Mouse (Mus musculus): ENCODE results near the gene Olfr5.
"Not testable (repeated sequence)": the region's sequence is repeated elsewhere in the genome, so short reads cannot be mapped to it uniquely, and the experiment has no call there.

Gene Olfr5

GRCm38 (mm10) chr7:6486841-6487240, at the start of gene Olfr5:
Gene Olfr5, minus strand, starts transcription at chr7:6486941.
- DNase-seq (ENCODE audit: low read depth, low spot score): no peak

DNA sequence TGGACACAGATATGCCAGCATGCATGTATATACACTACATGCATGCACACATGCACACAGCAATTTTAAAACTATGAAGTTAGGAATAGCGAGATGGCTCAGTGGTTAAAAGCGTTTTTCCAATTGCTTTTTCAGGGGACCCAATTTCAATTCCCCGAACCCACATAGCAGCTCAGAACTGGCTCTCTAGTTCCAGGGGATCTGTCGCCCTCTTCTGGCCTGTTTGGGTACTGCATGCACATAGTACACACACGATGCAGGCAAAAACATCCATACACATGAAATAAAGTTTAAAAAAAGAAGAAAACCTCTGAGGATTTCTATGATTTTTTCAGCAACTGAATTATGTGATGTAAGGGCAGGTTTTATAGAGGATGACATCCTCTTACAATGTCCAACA, 39.4 kb upstream of the Olfr5 start:
- no peak for DNase-seq (ENCODE audit: low read depth, low spot score)

- DNase-seq (ENCODE audit: low read depth, low spot score): no peak
Measured at GRCm38 (mm10) chr7:6525001-6525400, 38.3 kb upstream of the Olfr5 start.

DNA sequence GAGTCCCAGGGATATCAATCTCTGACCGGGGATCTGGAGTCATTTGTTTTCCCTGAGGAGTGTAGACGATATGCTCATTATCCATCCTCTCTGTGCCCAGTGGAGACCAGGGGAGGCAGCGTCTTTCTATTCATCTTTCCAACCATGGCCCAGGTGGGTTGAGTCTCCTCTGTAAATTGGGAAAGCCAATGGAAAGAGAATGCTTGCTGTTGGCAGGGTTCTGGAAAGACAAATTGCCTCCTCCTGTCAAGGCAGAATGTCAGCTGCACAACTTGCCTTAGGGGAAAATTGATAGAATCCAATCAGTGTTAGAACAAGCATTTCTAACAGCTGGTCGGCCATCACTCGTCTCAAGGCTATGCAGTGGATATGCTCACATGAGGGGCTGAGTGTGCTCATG, 36.1 kb upstream of the Olfr5 start, which contains the start of gene Olfr1349:
Olfr1349 (minus strand) TSS at position 101 of the 400 bp plus-strand sequence.
- DNase-seq (ENCODE audit: low read depth, low spot score): no peak

- DNase-seq (ENCODE audit: low read depth, low spot score): no peak
Measured at GRCm38 (mm10) chr7:6521666-6522065, 34.9 kb upstream of the Olfr5 start.

DNA sequence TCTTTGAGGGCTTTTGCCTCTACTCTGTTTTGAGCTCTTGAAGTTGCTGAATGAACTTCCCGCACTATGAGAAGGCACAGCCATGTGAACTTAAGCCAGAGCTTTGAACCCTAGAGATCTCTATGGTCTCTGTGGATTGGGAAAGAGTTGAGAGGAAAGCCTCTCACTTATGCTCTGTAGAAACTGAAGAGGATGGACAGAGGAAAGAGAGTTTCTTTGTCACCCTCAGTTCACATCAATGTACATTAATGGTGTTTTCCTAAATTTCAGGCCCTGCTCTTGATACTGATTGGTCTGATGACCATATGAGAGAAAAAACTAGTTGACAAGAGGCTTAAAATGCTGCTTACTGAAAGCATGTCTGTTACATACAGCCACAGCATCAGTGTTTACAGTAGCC, 21.9 kb upstream of the Olfr5 start, which contains the start of gene Olfr1348:
Olfr1348 (minus strand) TSS at position 101 of the 400 bp plus-strand sequence.
- DNase-seq (ENCODE audit: low read depth, low spot score): no peak

DNA sequence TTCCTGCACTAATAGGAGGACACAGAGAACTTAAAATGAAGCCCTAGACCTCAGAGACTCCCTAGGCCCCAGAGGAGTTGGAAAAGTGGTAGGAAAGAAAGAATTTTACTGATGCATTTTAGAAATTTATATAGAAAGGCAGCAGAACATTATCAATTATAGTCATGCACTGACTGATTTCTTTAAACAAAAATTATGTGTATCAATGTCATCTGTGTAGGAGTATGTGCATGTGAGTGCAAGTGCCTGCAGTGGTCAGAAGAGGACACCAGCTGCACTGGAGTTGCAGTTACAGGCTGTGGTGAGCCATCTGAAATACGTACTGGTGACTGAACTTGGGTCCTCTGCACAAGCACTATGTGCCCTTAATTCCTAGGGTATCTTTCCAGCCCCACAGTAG, 12.9 kb upstream of the Olfr5 start, which contains the start of gene Olfr1347:
Olfr1347 (minus strand) TSS at position 101 of the 400 bp plus-strand sequence.
- DNase-seq (ENCODE audit: low read depth, low spot score): no peak

DNA sequence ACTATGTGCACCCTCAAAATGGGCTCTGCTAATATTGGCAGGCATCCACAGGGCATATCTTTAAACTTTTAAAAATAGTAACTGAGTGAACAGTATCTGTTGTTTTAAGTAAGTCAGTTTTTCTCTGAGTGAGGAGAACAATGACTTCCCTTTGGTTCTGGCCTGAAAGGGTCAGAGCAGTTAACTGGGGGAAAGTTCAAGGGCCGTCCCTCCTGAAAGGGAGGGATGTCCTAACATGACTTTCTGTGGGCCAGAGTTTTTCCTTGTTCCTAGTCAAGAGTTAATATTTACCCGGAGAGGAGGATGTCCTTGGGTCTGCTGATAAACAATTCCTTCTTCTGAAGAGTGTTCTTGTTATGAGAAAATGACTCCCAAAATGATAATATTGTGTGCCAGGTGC, 9.1 kb downstream of the Olfr5 start:
- DNase-seq (ENCODE audit: low read depth, low spot score): not testable (repeated sequence)

DNA sequence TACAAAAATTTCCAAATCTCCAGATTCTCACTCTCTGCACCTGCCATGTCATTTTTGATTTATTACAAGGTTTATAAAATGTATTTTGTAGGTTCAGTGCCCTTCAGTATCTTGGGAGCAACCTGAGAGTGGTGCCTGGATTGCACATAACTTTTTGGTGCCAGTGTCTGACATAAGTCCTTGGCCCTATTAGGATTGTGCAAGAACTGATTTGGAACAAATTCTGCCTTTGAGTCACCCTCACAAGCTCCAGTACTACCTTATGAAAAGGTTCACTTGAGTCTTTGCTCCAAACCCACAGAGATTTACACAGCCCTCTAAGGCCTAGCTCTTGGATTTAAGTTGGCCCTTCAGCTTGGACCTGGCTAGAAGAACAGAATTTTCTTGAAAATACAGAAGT, 19.8 kb downstream of the Olfr5 start, which contains the start of gene Olfr1346:
Olfr1346 (plus strand) TSS at position 151 of the 400 bp plus-strand sequence.
- DNase-seq (ENCODE audit: low read depth, low spot score): no peak

DNA sequence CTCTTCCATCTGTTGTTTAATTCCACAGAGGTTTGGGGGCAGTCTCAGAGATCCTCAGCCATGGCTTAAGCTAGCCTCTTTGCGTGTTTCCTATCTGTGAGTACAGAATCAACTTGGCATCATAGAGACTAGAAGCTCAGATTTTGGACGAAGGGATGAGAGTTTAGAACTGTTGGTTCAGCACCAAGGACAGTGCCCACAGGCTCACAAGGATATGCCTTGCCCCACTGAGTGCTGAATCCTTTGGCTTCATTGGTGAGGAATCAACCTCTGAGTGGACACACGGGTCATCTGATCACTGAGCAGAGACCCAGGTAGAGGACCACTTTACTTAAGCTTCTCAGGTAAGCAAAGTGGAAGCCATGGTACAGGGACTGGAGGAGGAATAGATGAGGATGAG, 30.3 kb downstream of the Olfr5 start:
- DNase-seq (ENCODE audit: low read depth, low spot score): no peak

GRCm38 (mm10) chr7:6455868-6456267, 30.9 kb downstream of the Olfr5 start, which contains the start of gene Olfr1336:
Gene Olfr1336, plus strand, starts transcription at chr7:6456168.
- DNase-seq (ENCODE audit: low read depth, low spot score): no peak

GRCm38 (mm10) chr7:6447771-6448170, 39.0 kb downstream of the Olfr5 start:
- no peak for DNase-seq (ENCODE audit: low read depth, low spot score)

DNA sequence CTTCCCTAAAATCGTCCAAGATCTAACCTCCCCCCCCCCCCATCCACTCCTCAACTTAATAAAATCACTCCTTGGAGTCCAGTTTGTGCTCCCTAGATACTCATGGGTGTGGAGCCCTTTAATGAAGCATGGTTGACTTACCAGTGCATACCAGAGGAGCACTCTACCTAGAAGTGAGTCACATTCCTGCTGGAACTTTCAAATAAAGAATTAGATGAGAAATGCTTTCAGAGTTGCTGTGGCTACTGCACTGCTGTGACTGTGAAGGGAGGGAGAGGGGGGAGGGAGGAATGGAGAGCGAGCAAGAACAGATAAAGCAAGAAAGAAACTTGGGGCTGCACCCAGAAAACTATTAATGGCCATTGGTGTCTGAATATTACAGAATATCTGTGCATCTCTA, 45.6 kb downstream of the Olfr5 start:
- no peak for DNase-seq (ENCODE audit: low read depth, low spot score)

- no peak for DNase-seq (ENCODE audit: low read depth, low spot score)
Measured at GRCm38 (mm10) chr7:6438388-6438787, 48.4 kb downstream of the Olfr5 start, which contains the start of gene Olfr1344. Gene Olfr1344, plus strand, starts transcription at chr7:6438688.

DNA sequence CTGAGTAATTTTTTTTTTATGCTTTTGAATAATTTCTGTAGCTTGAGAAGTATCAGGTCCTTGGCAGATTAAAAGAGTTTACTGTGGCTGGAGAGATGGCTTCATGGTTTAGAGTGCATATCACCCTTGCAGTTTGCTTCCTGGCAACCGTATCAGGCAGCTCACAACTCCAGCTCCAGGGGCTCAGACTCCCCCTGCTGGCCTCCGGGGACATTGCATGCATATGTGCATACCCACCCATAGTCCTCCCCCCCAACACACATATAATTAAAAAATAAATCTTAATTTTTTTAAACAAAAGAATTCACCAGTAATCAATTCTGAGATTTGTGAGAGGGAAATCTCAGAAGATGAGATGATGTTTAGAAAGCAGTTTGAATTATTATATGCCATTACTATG, 56.4 kb downstream of the Olfr5 start:
- DNase-seq (ENCODE audit: low read depth, low spot score): no peak

DNA sequence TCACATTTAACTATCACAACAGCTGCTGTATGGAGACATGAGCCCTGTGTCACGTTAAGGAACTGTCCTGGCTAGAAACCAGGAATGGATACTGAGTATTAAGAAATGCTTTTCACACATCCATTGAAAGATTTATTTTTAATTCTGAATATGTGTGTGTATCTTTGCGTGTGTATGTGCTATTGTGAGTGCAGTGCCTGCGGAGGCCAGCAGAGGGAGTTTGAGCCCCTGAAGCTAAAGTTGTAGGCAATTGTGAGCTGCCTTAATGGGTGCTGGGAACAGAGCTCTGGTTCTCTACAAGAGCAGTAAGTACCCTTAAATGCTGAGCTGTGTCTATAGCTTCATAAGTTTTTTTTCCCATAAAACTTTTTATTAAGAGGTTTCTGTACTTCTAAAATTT, 57.4 kb downstream of the Olfr5 start:
- DNase-seq (ENCODE audit: low read depth, low spot score): no peak

All from telencephalon, adult 2 months (tissue).